Mouse (Mus musculus) liver, embryonic 12.5 days (tissue): ENCODE results near the gene Disp2. TPM values are rescaled to one million over a fixed set of nuclear protein-coding genes. Genes with fewer than 3 reads are reported as not detected.

Experiments used
- ATAC-seq: fragments of 200-750 bp; cut with Nextera tagmentation; 2 replicates; pipeline ENCODE4 v1.8.0; 2017; ENCODE audit warnings: moderate number of reproducible peaks, mild to moderate bottlenecking, moderate library complexity
- H3K27ac ChIP-seq: fragments of 300-500 bp; sonication (generic); 2 replicates; pipeline ENCODE4 v1.5.1; 2016; ENCODE audit warnings: mild to moderate bottlenecking
- H3K27me3 ChIP-seq: fragments of 300-500 bp; sonication (generic); replicated peaks from 2 replicates; pipeline ENCODE4 v1.6.1; 2016; ENCODE audit warnings: mild to moderate bottlenecking, moderate library complexity
- H3K36me3 ChIP-seq: fragments of 300-500 bp; sonication (generic); 2 replicates; pipeline ENCODE4 v1.6.1; 2016; ENCODE audit warnings: mild to moderate bottlenecking, moderate library complexity
- H3K4me1 ChIP-seq: fragments of 300-500 bp; sonication (generic); 2 replicates; pipeline ENCODE4 v1.6.1; 2016
- H3K4me2 ChIP-seq: fragments of 300-500 bp; sonication (generic); 2 replicates; pipeline ENCODE4 v1.6.1; 2016; ENCODE audit warnings: mild to moderate bottlenecking, moderate library complexity
- H3K4me3 ChIP-seq: fragments of 300-500 bp; sonication (generic); 2 replicates; pipeline ENCODE4 v1.5.1; 2016; ENCODE audit warnings: mild to moderate bottlenecking, moderate library complexity
- H3K9ac ChIP-seq: fragments of 300-500 bp; sonication (generic); 2 replicates; pipeline ENCODE4 v1.6.1; 2016; ENCODE audit warnings: mild to moderate bottlenecking, moderate library complexity
- H3K9me3 ChIP-seq: fragments of 300-500 bp; sonication (generic); replicated peaks from 2 replicates; pipeline ENCODE4 v1.6.1; 2016; ENCODE audit warnings: mild to moderate bottlenecking, moderate library complexity
- WGBS: fragments of 180-500 bp; shearing (Covaris S2); methylation state at CpG from one replicate; pipeline ENCODE4 v1.1.7; 2016; ENCODE audit not compliant: insufficient replicate concordance; 5-methylcytosine and 5-hydroxymethylcytosine counted together
- polyA plus RNA-seq: library from polyadenylated mRNA; unstranded; fragments of >200 nt; fragmentation: Nextera tagmentation; extraction: Ambion mirVana; gene quantifications from 2 replicates; pipeline ENCODE4 v1.2.1, GENCODE M21; 2016

The Disp2 gene
- polyA plus RNA-seq, 1 experiment from 2014 or later = 0.37 TPM

- Histone ChIP-seq H3K9me3 (no peaks in the 10 kb centered on the region), H3K36me3 (no peaks in the 10 kb centered on the region), H3K27me3 (peaks cover 44% of the 10 kb centered on the region), H3K9ac (no peak overlapping the region), H3K4me3 (no peak overlapping the region), H3K4me1 (peaks cover 46% of the 10 kb centered on the region), H3K27ac (no peak overlapping the region), H3K4me2 (peak overlapping the region; percentile 68; the same call in 1 of the 2 replicates)
- no peak for ATAC-seq
- 85% methylated on average over 12 of the region's 12 CpGs for WGBS
Measured at GRCm38 (mm10) chr2:118761358-118761757, 18.2 kb upstream of the Disp2 start.

GRCm38 (mm10) chr2:118761906-118762783 lies 17.4 kb upstream of the Disp2 start, which contains the start of gene Ccdc9b:
Gene Ccdc9b (minus strand): TSS chr2:118762661.
- no peaks in the 10 kb centered on the region for H3K9me3 ChIP-seq
- no peaks in the 10 kb centered on the region for H3K36me3 ChIP-seq
- H3K4me3 ChIP-seq = peak within 1 kb of the TSS; percentile 24
- peaks cover 51% of the 10 kb centered on the region for H3K4me1 ChIP-seq
- peaks cover 37% of the 10 kb centered on the region for H3K27me3 ChIP-seq
- H3K9ac ChIP-seq = peak within 1 kb of the TSS; percentile 56
- H3K27ac ChIP-seq = peak within 1 kb of the TSS; percentile 73
- H3K4me2 ChIP-seq = peak within 1 kb of the TSS; percentile 68
- ATAC-seq = peak; percentile 77
- 25% methylated on average over 29 of the region's 29 CpGs for WGBS

- peaks cover 53% of the 10 kb centered on the region for H3K4me1 ChIP-seq
- H3K27ac ChIP-seq = peak overlapping the region; percentile 73
- H3K36me3 ChIP-seq = no peaks in the 10 kb centered on the region
- H3K4me2 ChIP-seq = peak overlapping the region; percentile 68
- no peaks in the 10 kb centered on the region for H3K9me3 ChIP-seq
- WGBS = 11% methylated on average over 10 of the region's 10 CpGs
- peak overlapping the region; percentile 24; the same call in 1 of the 2 replicates for H3K4me3 ChIP-seq
- peak overlapping the region; percentile 56; the same call in 1 of the 2 replicates for H3K9ac ChIP-seq
- peaks cover 40% of the 10 kb centered on the region for H3K27me3 ChIP-seq
- peak; percentile 45 for ATAC-seq
Measured at GRCm38 (mm10) chr2:118762784-118763148, 16.8 kb upstream of the Disp2 start.

GRCm38 (mm10) chr2:118763469-118763868 lies 16.1 kb upstream of the Disp2 start:
- H3K4me2 ChIP-seq = no peak overlapping the region
- no peak overlapping the region for H3K4me3 ChIP-seq
- H3K36me3 ChIP-seq = no peaks in the 10 kb centered on the region
- peak overlapping the region; percentile 73 for H3K27ac ChIP-seq
- WGBS = 57% methylated on average over 7 of the region's 7 CpGs
- H3K27me3 ChIP-seq = peaks cover 34% of the 10 kb centered on the region
- H3K4me1 ChIP-seq = peaks cover 53% of the 10 kb centered on the region
- no peak for ATAC-seq
- H3K9ac ChIP-seq = no peak overlapping the region
- no peaks in the 10 kb centered on the region for H3K9me3 ChIP-seq

GRCm38 (mm10) chr2:118764094-118764831 lies 15.3 kb upstream of the Disp2 start:
- WGBS = 21% methylated on average over 11 of the region's 11 CpGs

GRCm38 (mm10) chr2:118764875-118765274 lies 14.6 kb upstream of the Disp2 start:
- H3K27ac ChIP-seq = no peak overlapping the region
- no peak overlapping the region for H3K4me2 ChIP-seq
- no peaks in the 10 kb centered on the region for H3K9me3 ChIP-seq
- H3K27me3 ChIP-seq = peaks cover 22% of the 10 kb centered on the region
- peaks cover 44% of the 10 kb centered on the region for H3K4me1 ChIP-seq
- 80% methylated on average over 5 of the region's 5 CpGs for WGBS
- H3K4me3 ChIP-seq = no peak overlapping the region
- H3K9ac ChIP-seq = no peak overlapping the region
- ATAC-seq = no peak
- no peaks in the 10 kb centered on the region for H3K36me3 ChIP-seq

More at GRCm38 (mm10) chr2:118764094-118764831, 15.3 kb upstream of the Disp2 start:
- Histone ChIP-seq H3K4me2 (peak overlapping the region; percentile 34), H3K9me3 (no peaks in the 10 kb centered on the region), H3K9ac (no peak overlapping the region), H3K27ac (peak overlapping the region; percentile 33; the same call in 1 of the 2 replicates), H3K4me3 (no peak overlapping the region), H3K4me1 (peaks cover 50% of the 10 kb centered on the region), H3K36me3 (no peaks in the 10 kb centered on the region), H3K27me3 (peaks cover 27% of the 10 kb centered on the region)
- no peak for ATAC-seq

DNA sequence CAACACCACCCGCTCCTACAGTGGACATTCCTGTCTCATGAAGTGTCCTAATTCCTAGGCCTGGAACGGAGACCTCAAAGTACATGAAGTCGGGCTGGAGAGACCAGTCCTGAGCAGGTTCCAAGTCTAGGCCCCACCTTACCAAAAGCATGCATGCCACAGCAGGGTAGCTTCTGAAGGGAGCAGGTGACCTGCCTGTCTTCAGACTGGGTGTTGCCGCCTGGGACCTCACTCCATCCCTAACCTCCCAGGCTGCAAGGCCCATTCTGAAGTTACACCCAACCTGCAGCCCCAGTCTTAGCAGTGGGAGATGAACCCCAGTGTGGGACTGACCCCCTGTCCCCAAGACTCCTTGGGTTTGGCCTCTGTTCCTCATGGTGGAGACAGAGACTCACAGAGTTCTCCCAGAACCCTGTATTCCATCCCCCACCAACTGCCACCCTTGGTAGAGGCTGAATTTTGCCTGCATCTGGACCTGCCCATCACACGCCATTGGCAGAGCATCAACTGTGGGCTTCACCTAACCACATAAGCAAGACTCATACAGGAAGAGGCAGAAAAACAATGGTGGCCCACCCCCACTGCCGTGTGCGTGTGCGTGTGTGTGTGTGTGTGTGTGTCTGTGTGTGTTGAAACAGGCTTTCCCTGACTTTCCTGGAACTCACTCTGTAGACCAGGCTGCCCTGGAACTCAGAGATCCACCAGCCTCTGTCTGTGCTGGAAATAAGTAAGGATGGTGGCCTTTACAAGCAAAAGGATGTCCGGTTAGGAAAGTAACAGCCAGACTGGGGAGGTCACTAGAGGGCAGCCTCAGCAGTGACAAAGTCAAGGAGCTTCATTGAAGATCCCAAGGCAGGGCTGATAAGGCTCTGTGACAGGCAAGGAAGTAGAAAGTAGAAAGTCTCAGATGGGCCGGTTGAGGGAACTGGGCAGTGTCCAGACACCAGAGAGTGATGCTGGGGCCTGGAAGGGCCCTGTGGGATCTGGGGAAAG lies 13.2 kb upstream of the Disp2 start:
- Histone ChIP-seq H3K27me3 (peaks cover 21% of the 10 kb centered on the region), H3K27ac (no peak overlapping the region), H3K9ac (no peak overlapping the region; the same call in 1 of the 2 replicates), H3K4me3 (no peak overlapping the region), H3K4me2 (no peak overlapping the region), H3K9me3 (no peaks in the 10 kb centered on the region), H3K36me3 (no peaks in the 10 kb centered on the region), H3K4me1 (peaks cover 36% of the 10 kb centered on the region)
- 60% methylated on average over 10 of the region's 10 CpGs for WGBS
- ATAC-seq = no peak

GRCm38 (mm10) chr2:118772158-118772874 lies 7.2 kb upstream of the Disp2 start, which contains the start of gene Phgr1:
Gene Phgr1 (plus strand): TSS chr2:118772769.
- 0 out of 2 replicates have a peak, but pooled peaks have one; percentile 21 for ATAC-seq
- WGBS = 57% methylated on average over 6 of the region's 6 CpGs
- Histone ChIP-seq H3K4me2 (no peak within 1 kb of the TSS), H3K4me1 (no peaks in the 10 kb centered on the region), H3K27me3 (peaks cover 49% of the 10 kb centered on the region), H3K36me3 (no peaks in the 10 kb centered on the region), H3K9me3 (no peaks in the 10 kb centered on the region), H3K27ac (no peak within 1 kb of the TSS), H3K9ac (no peak within 1 kb of the TSS), H3K4me3 (no peak within 1 kb of the TSS)

DNA sequence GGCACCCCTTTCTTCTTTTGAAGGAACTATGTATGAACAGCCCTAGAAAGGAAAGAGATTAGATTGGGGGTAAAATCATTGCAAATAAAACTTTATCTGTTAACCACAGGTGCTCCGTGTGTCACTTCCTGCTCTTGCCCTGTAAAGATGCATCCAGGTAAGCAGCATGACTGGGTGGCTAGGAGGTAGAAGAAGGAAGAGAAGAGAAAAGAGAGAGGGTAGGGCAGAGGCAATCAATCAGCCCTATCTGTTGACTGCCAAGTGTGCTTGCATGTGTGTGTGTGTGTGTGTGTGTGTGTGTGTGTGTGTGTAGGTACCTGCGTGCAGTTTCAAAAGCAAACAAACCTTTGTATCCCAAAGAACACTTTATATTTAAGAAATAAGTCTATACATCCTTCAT lies 5.0 kb upstream of the Disp2 start:
- Histone ChIP-seq H3K27ac (no peak overlapping the region), H3K9ac (no peak overlapping the region), H3K36me3 (no peaks in the 10 kb centered on the region), H3K4me2 (no peak overlapping the region), H3K4me1 (peaks cover 8% of the 10 kb centered on the region), H3K4me3 (no peak overlapping the region), H3K27me3 (peaks cover 61% of the 10 kb centered on the region), H3K9me3 (no peaks in the 10 kb centered on the region)
- no peak for ATAC-seq
- 45% methylated on average over 2 of the region's 2 CpGs for WGBS

- WGBS = 57% methylated on average over 1 of the region's 1 CpGs
- no peak for ATAC-seq
Measured at GRCm38 (mm10) chr2:118775396-118775795, 4.1 kb upstream of the Disp2 start.

More at GRCm38 (mm10) chr2:118775396-118775795, 4.1 kb upstream of the Disp2 start:
- no peak overlapping the region for H3K9ac ChIP-seq
- no peaks in the 10 kb centered on the region for H3K9me3 ChIP-seq
- H3K27me3 ChIP-seq = peaks cover 69% of the 10 kb centered on the region
- no peak overlapping the region for H3K4me3 ChIP-seq
- no peaks in the 10 kb centered on the region for H3K36me3 ChIP-seq
- H3K4me2 ChIP-seq = no peak overlapping the region
- no peak overlapping the region for H3K27ac ChIP-seq
- peaks cover 15% of the 10 kb centered on the region for H3K4me1 ChIP-seq
